15 mouse cellular contexts compared by ENCODE assay signal in genomic region chr15:94430681-94431405, GRCm38 (mm10). TPM values are rescaled to one million over a fixed set of nuclear protein-coding genes. Genes with fewer than 3 reads are reported as not detected.
A peak's percentile ranks its signal among the peaks of the same experiment; 100 is the strongest.
DNase-seq lines count a peak whose midpoint lies in the region; ATAC-seq and TF ChIP-seq lines count a peak whose summit lies in the region.
"Had no signal": no experiment of that assay in that cellular context is flagged by ENCODE, and none has a peak within 500 bp of the region (broad histone marks: within the 10 kb centered on the region; RNA-seq: fewer than 3 reads in every experiment).

No protein-coding gene starts in this region.

- no peaks in the 10 kb centered on the region for H3K27me3 ChIP-seq in limb, embryonic 12.5 days
- no peaks in the 10 kb centered on the region for H3K27me3 ChIP-seq in limb, embryonic 10.5 days (ENCODE audit: low read depth, poor library complexity, severe bottlenecking)
- no peaks in the 10 kb centered on the region for H3K27me3 ChIP-seq in stomach, postnatal 0 days (ENCODE audit: control insufficient read depth, insufficient read depth, low read length)
- no peaks in the 10 kb centered on the region for H3K27me3 ChIP-seq in midbrain, embryonic 13.5 days
- H3K27me3 ChIP-seq: limb, embryonic 15.5 days; midbrain, embryonic 12.5 days; neural tube, embryonic 12.5 days had no signal

- no peak overlapping the region for H3K9ac ChIP-seq in limb, embryonic 12.5 days (replicated peaks)
- H3K9ac ChIP-seq in stomach, postnatal 0 days (ENCODE audit: low read length) = no peak overlapping the region
- no peak overlapping the region for H3K9ac ChIP-seq in midbrain, embryonic 13.5 days (replicated peaks)
- H3K9ac ChIP-seq: limb, embryonic 15.5 days; midbrain, embryonic 12.5 days; neural tube, embryonic 12.5 days had no signal

- no peak for ATAC-seq in limb, embryonic 12.5 days (ENCODE audit: insufficient number of reproducible peaks, insufficient read depth, low FRiP score, low TSS enrichment, low read depth)
- ATAC-seq in stomach, postnatal 0 days (ENCODE audit: low FRiP score, low TSS enrichment) = no peak
- no peak for ATAC-seq in midbrain, embryonic 13.5 days

- TF ChIP-seq CTCF in stomach, postnatal 0 days (IDR thresholded peaks at IDR 0.05; ENCODE audit: low read depth) = no peak

- no peak for TF ChIP-seq EP300 in stomach, postnatal 0 days (optimal IDR thresholded peaks at IDR 0.05)

- H3K4me2 ChIP-seq in limb, embryonic 12.5 days = no peak overlapping the region
- H3K4me2 ChIP-seq in stomach, postnatal 0 days (replicated peaks; ENCODE audit: low read depth) = no peak overlapping the region
- H3K4me2 ChIP-seq in midbrain, embryonic 13.5 days (replicated peaks) = no peak overlapping the region
- H3K4me2 ChIP-seq: limb, embryonic 15.5 days; midbrain, embryonic 12.5 days; neural tube, embryonic 12.5 days had no signal

- 0 out of 2 replicates have a peak overlapping the region, but pooled peaks have one; percentile 9 for H3K27ac ChIP-seq in limb, embryonic 12.5 days
- no peak overlapping the region for H3K27ac ChIP-seq in limb, embryonic 10.5 days
- H3K27ac ChIP-seq in stomach, postnatal 0 days (replicated peaks) = no peak overlapping the region
- no peak overlapping the region for H3K27ac ChIP-seq in midbrain, embryonic 13.5 days
- H3K27ac ChIP-seq: limb, embryonic 15.5 days; midbrain, embryonic 12.5 days; neural tube, embryonic 12.5 days had no signal

- H3K4me1 ChIP-seq in limb, embryonic 12.5 days (replicated peaks) = no peaks in the 10 kb centered on the region
- peaks cover 17% of the 10 kb centered on the region for H3K4me1 ChIP-seq in limb, embryonic 10.5 days
- no peaks in the 10 kb centered on the region for H3K4me1 ChIP-seq in stomach, postnatal 0 days (replicated peaks; ENCODE audit: control insufficient read depth, insufficient read depth)
- H3K4me1 ChIP-seq in midbrain, embryonic 13.5 days (replicated peaks) = no peaks in the 10 kb centered on the region
- H3K4me1 ChIP-seq: limb, embryonic 15.5 days; midbrain, embryonic 12.5 days; neural tube, embryonic 12.5 days had no signal

- no peaks in the 10 kb centered on the region for H3K36me3 ChIP-seq in limb, embryonic 12.5 days
- no peaks in the 10 kb centered on the region for H3K36me3 ChIP-seq in limb, embryonic 10.5 days
- H3K36me3 ChIP-seq in stomach, postnatal 0 days (ENCODE audit: control insufficient read depth, insufficient read depth, low read length) = no peaks in the 10 kb centered on the region
- H3K36me3 ChIP-seq in midbrain, embryonic 13.5 days = no peaks in the 10 kb centered on the region
- H3K36me3 ChIP-seq: limb, embryonic 15.5 days; midbrain, embryonic 12.5 days; neural tube, embryonic 12.5 days had no signal

- 68% methylated on average over 14 of the region's 14 CpGs for WGBS in limb, embryonic 12.5 days
- 83% methylated on average over 14 of the region's 14 CpGs for WGBS in limb, embryonic 10.5 days
- WGBS in stomach, postnatal 0 days = 64% methylated on average over 14 of the region's 14 CpGs
- 87% methylated on average over 14 of the region's 14 CpGs for WGBS in midbrain, embryonic 13.5 days

- no peak overlapping the region for H3K4me3 ChIP-seq in limb, embryonic 12.5 days (replicated peaks)
- H3K4me3 ChIP-seq in limb, embryonic 10.5 days = no peak overlapping the region
- no peak overlapping the region for H3K4me3 ChIP-seq in stomach, postnatal 0 days (ENCODE audit: low read depth, low read length)
- H3K4me3 ChIP-seq in midbrain, embryonic 13.5 days (replicated peaks) = no peak overlapping the region
- H3K4me3 ChIP-seq: limb, embryonic 15.5 days; midbrain, embryonic 12.5 days; neural tube, embryonic 12.5 days had no signal

- no peaks in the 10 kb centered on the region for H3K9me3 ChIP-seq in limb, embryonic 12.5 days
- no peaks in the 10 kb centered on the region for H3K9me3 ChIP-seq in limb, embryonic 10.5 days (replicated peaks)
- H3K9me3 ChIP-seq in stomach, postnatal 0 days (ENCODE audit: control insufficient read depth, low read length) = no peaks in the 10 kb centered on the region
- no peaks in the 10 kb centered on the region for H3K9me3 ChIP-seq in midbrain, embryonic 13.5 days
- H3K9me3 ChIP-seq: limb, embryonic 15.5 days; midbrain, embryonic 12.5 days; neural tube, embryonic 12.5 days had no signal

- peak; percentile 10 to 18 for DNase-seq in cerebellum, postnatal 10 days
- DNase-seq in cerebellum, postnatal 36 days = no peak
- no peak for DNase-seq in limb, embryonic 10.5 days (ENCODE audit: low spot score)
- DNase-seq in gastrocnemius, adult 8-10 months (ENCODE audit: low spot score in 2 of 2) = peak; percentile 29 to 54
- DNase-seq in layer of hippocampus, postnatal 36 days = peak; percentile 41 to 53
- no peak for DNase-seq in stomach, postnatal 0 days (ENCODE audit: low spot score)
- DNase-seq: B cell, adult 2 months; heart, postnatal 10 days; kidney, postnatal 10 days; thymus, postnatal 4 days had no signal

RNA-seq across cellular contexts. Expression of gene Adamts20, which starts 34.4 kb away (rescaled TPM):
- polyA plus RNA-seq in limb, embryonic 12.5 days (2016; fragmentation: Nextera tagmentation; extraction: Ambion mirVana) = 4.4 and 4.7 TPM in 2 replicates
- polyA plus RNA-seq in limb, embryonic 10.5 days (2016; fragmentation: Nextera tagmentation; extraction: Ambion mirVana) = 3.0 and 3.8 TPM in 2 replicates
- total RNA-seq in gastrocnemius, adult 8-10 months (2022) = 1 to 10 TPM; 1.3 to 2.8 (median 1.7) TPM
- total RNA-seq in layer of hippocampus, postnatal 36 days (2021) = 10 to 100 TPM; 12.0 to 16.3 TPM
- polyA plus RNA-seq in stomach, postnatal 0 days (2015; fragmentation: Nextera tagmentation; extraction: Ambion mirVana) = 0.40 and 0.64 TPM in 2 replicates
- polyA plus RNA-seq in midbrain, embryonic 13.5 days (2015; fragmentation: Nextera tagmentation; extraction: Ambion mirVana) = 1.7 and 2.0 TPM in 2 replicates

Comparison
In these comparisons a context has a peak if more than half of its experiments do, and no peak if none do; other contexts are left out.
1. DNase-seq: peak in cerebellum, postnatal 10 days (2 of 2), gastrocnemius, adult 8-10 months (2 of 2) and layer of hippocampus, postnatal 36 days (2 of 2); none in cerebellum, postnatal 36 days (0 of 2), limb, embryonic 10.5 days (single experiment) and stomach, postnatal 0 days (single experiment).